Mouse (Mus musculus) monocyte, adult 5-6 weeks (primary cell): ENCODE data around the gene Etv5. TPM values are rescaled to one million over a fixed set of nuclear protein-coding genes. Genes with fewer than 3 reads are reported as not detected.

Source experiments
- ATAC-seq: fragments of 153-309, 156-312 bp; replicated peaks from 2 replicates; pipeline ENCODE4 v1.8.0; 2017; ENCODE audit warnings: mild to moderate bottlenecking; ENCODE audit not compliant: low TSS enrichment, insufficient number of reproducible peaks, severe bottlenecking, poor library complexity, low FRiP score
- total RNA-seq: library from RNA; stranded (forward); fragments of 200-1000, 200-491, 200-594 nt; gene quantifications from 3 replicates; pipeline ENCODE4 v1.2.3, GENCODE M21; 2017

Gene Etv5
- total RNA-seq, 1 experiment from 2014 or later = 3.2 TPM

- ATAC-seq = no peak
Measured at GRCm38 (mm10) chr16:22431773-22432172, 7.7 kb downstream of the Etv5 start.

GRCm38 (mm10) chr16:22431335-22431734 lies 8.2 kb downstream of the Etv5 start:
- ATAC-seq = no peak

GRCm38 (mm10) chr16:22430211-22430951 lies 9.1 kb downstream of the Etv5 start:
- ATAC-seq = no peak

GRCm38 (mm10) chr16:22429377-22429776 lies 10.1 kb downstream of the Etv5 start:
- no peak for ATAC-seq

GRCm38 (mm10) chr16:22428853-22429341 lies 10.6 kb downstream of the Etv5 start:
- ATAC-seq = no peak

- ATAC-seq = no peak
Measured at GRCm38 (mm10) chr16:22426866-22427265, 12.7 kb downstream of the Etv5 start.

GRCm38 (mm10) chr16:22422256-22422655 lies 17.3 kb downstream of the Etv5 start:
- no peak for ATAC-seq

GRCm38 (mm10) chr16:22417931-22418330 lies 21.6 kb downstream of the Etv5 start:
- ATAC-seq = no peak

GRCm38 (mm10) chr16:22417044-22417443 lies 22.5 kb downstream of the Etv5 start:
- no peak for ATAC-seq

- no peak for ATAC-seq
Measured at GRCm38 (mm10) chr16:22416140-22416848, 23.2 kb downstream of the Etv5 start.

- ATAC-seq = no peak
Measured at GRCm38 (mm10) chr16:22414205-22414754, 25.2 kb downstream of the Etv5 start.

- ATAC-seq = no peak
Measured at GRCm38 (mm10) chr16:22412459-22413229, 26.9 kb downstream of the Etv5 start.

GRCm38 (mm10) chr16:22411764-22412163 lies 27.8 kb downstream of the Etv5 start:
- ATAC-seq = no peak

GRCm38 (mm10) chr16:22410000-22410399 lies 29.5 kb downstream of the Etv5 start:
- ATAC-seq = no peak

- ATAC-seq = no peak
Measured at GRCm38 (mm10) chr16:22408642-22409360, 30.7 kb downstream of the Etv5 start.

- no peak for ATAC-seq
Measured at GRCm38 (mm10) chr16:22406747-22407146, 32.8 kb downstream of the Etv5 start.

GRCm38 (mm10) chr16:22406050-22406449 lies 33.5 kb downstream of the Etv5 start:
- ATAC-seq = no peak

- no peak for ATAC-seq
Measured at GRCm38 (mm10) chr16:22405492-22405891, 34.0 kb downstream of the Etv5 start.
